Mouse (Mus musculus) MEL (cell line): Measurements from ENCODE around the gene Phlda3.

Source experiments
- CTCF ChIP-seq, 3 experiments: IDR thresholded peaks in 2 of 3; conservative IDR thresholded peaks in 1 of 3; 2 replicates each; pipeline ENCODE4 v1.5.1; 2011 to 2012; ENCODE audit warnings: low read length in 3 of 3, low read depth in 2 of 3, mild to moderate bottlenecking in 2 of 3, improper control_type of control experiment in 1 of 3, inconsistent platforms in 1 of 3, mixed read lengths in 1 of 3, moderate library complexity in 1 of 3; ENCODE audit not compliant: control insufficient read depth in 1 of 3, insufficient read depth in 1 of 3, poor library complexity in 1 of 3, severe bottlenecking in 1 of 3
- KAT2A ChIP-seq: conservative IDR thresholded peaks from 2 replicates; pipeline ENCODE4 v1.6.1; 2012; ENCODE audit warnings: low read depth, low read length, improper control_type of control experiment, inconsistent platforms
- MYC ChIP-seq: IDR thresholded peaks from 2 replicates; pipeline ENCODE4 v1.6.1; 2011; ENCODE audit warnings: low read depth, mild to moderate bottlenecking, low read length, improper control_type of control experiment, moderate library complexity
- POLR2A ChIP-seq, 2 experiments: IDR thresholded peaks; 2 replicates each; pipeline ENCODE4 v1.6.1; 2011 to 2012; ENCODE audit warnings: low read length in 2 of 2, mild to moderate bottlenecking in 2 of 2, control low read depth in 1 of 2, improper control_type of control experiment in 1 of 2, low read depth in 1 of 2, moderate library complexity in 1 of 2; ENCODE audit not compliant: control insufficient read depth in 1 of 2, insufficient read depth in 1 of 2, poor library complexity in 1 of 2
- USF1 ChIP-seq: IDR thresholded peaks from 2 replicates; pipeline ENCODE4 v1.6.1; 2014; ENCODE audit warnings: low read depth, mild to moderate bottlenecking, inconsistent platforms, low read length, improper control_type of control experiment, moderate library complexity

DNA sequence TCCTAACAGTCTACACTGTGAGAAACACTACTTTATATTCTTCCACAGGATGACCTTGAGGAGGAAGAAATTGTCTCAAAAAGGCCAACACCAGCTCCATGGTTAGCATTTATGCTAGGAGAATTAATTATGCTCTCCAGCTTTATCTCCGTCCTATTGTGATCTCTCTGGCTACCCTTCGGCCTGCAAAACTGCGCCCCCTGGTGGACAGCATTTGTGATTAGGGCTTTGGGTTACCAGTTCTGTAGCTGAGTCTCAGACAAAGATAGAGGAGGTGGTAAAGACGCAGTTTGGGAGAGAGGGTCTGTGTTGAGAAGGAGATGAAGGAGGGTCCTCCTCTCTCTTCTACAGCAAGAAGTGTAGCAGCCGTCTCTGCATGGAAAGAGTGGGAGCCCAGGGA, 23.9 kb downstream of the Phlda3 start:
- TF ChIP-seq USF1 (no peak), CTCF (IDR thresholded peaks at IDR 0.05 in 2 of 3, conservative IDR thresholded peaks at IDR 0.05 in 1 of 3; ENCODE audit: control insufficient read depth in 1 of 3, insufficient read depth in 1 of 3, low read depth in 2 of 3, low read length in 3 of 3, poor library complexity in 1 of 3, severe bottlenecking in 1 of 3) (peak; percentile 91 to 96 (median 95)), POLR2A (IDR thresholded peaks at IDR 0.05; ENCODE audit: control insufficient read depth in 1 of 2, insufficient read depth in 1 of 2, low read depth in 1 of 2, low read length in 2 of 2, poor library complexity in 1 of 2) (no peak), KAT2A (no peak), MYC (no peak)
